Mouse (Mus musculus): Measurements from ENCODE around the gene Klk8. TPM values are rescaled to one million over a fixed set of nuclear protein-coding genes. Genes with fewer than 3 reads are reported as not detected.

Klk8 gene
- polyA plus RNA-seq, 1 experiment from 2014 or later: 13.4 TPM

- Histone ChIP-seq H3K9me3 (no peaks in the 10 kb centered on the region), H3K36me3 (no peaks in the 10 kb centered on the region), H3K27me3 (peaks cover 3% of the 10 kb centered on the region; the same call in 1 of the 2 replicates), H3K27ac (no peak overlapping the region), H3K9ac (replicated peaks) (no peak overlapping the region), H3K4me3 (replicated peaks) (no peak overlapping the region), H3K4me1 (replicated peaks) (no peaks in the 10 kb centered on the region), H3K4me2 (no peak overlapping the region)
- ATAC-seq (ENCODE audit: insufficient number of reproducible peaks, insufficient read depth, low FRiP score, low TSS enrichment, low read depth): no peak
- 79% methylated on average over 5 of the region's 5 CpGs for WGBS
These were observed 20.9 kb upstream of the Klk8 start for GRCm38 (mm10) chr7:43776506-43776905.

GRCm38 (mm10) chr7:43777423-43777822, 20.0 kb upstream of the Klk8 start:
- no peaks in the 10 kb centered on the region for H3K9me3 ChIP-seq
- no peak overlapping the region for H3K4me2 ChIP-seq
- H3K4me1 ChIP-seq (replicated peaks): no peaks in the 10 kb centered on the region
- no peak overlapping the region for H3K4me3 ChIP-seq (replicated peaks)
- no peaks in the 10 kb centered on the region for H3K36me3 ChIP-seq
- H3K27ac ChIP-seq: no peak overlapping the region
- H3K9ac ChIP-seq (replicated peaks): no peak overlapping the region
- no peak for ATAC-seq (ENCODE audit: insufficient number of reproducible peaks, insufficient read depth, low FRiP score, low TSS enrichment, low read depth)
- H3K27me3 ChIP-seq: peaks cover 6% of the 10 kb centered on the region; the same call in 1 of the 2 replicates
- WGBS: 90% methylated on average over 12 of the region's 12 CpGs

- Histone ChIP-seq H3K4me2 (no peak overlapping the region), H3K27me3 (peaks cover 14% of the 10 kb centered on the region), H3K27ac (no peak overlapping the region), H3K4me1 (replicated peaks) (peaks cover 5% of the 10 kb centered on the region; the same call in 1 of the 2 replicates), H3K9ac (replicated peaks) (no peak overlapping the region), H3K9me3 (no peaks in the 10 kb centered on the region), H3K36me3 (no peaks in the 10 kb centered on the region), H3K4me3 (replicated peaks) (no peak overlapping the region)
- WGBS: 90% methylated on average over 10 of the region's 10 CpGs
- no peak for ATAC-seq (ENCODE audit: insufficient number of reproducible peaks, insufficient read depth, low FRiP score, low TSS enrichment, low read depth)
These were observed 19.0 kb upstream of the Klk8 start for GRCm38 (mm10) chr7:43778176-43778970.

GRCm38 (mm10) chr7:43780241-43780640, 17.1 kb upstream of the Klk8 start:
- peaks cover 5% of the 10 kb centered on the region; the same call in 1 of the 2 replicates for H3K4me1 ChIP-seq (replicated peaks)
- no peak overlapping the region for H3K4me2 ChIP-seq
- ATAC-seq (ENCODE audit: insufficient number of reproducible peaks, insufficient read depth, low FRiP score, low TSS enrichment, low read depth): no peak
- H3K36me3 ChIP-seq: no peaks in the 10 kb centered on the region
- WGBS: 60% methylated on average over 6 of the region's 6 CpGs
- no peak overlapping the region for H3K9ac ChIP-seq (replicated peaks)
- no peak overlapping the region for H3K27ac ChIP-seq
- no peaks in the 10 kb centered on the region for H3K9me3 ChIP-seq
- H3K27me3 ChIP-seq: peaks cover 28% of the 10 kb centered on the region
- no peak overlapping the region for H3K4me3 ChIP-seq (replicated peaks)

- Histone ChIP-seq H3K4me1 (replicated peaks) (peaks cover 5% of the 10 kb centered on the region; the same call in 1 of the 2 replicates), H3K36me3 (no peaks in the 10 kb centered on the region), H3K27ac (no peak within 1 kb of the TSS), H3K4me3 (replicated peaks) (no peak within 1 kb of the TSS), H3K9ac (replicated peaks) (no peak within 1 kb of the TSS), H3K9me3 (no peaks in the 10 kb centered on the region), H3K27me3 (peaks cover 28% of the 10 kb centered on the region), H3K4me2 (no peak within 1 kb of the TSS)
- 43% methylated on average over 5 of the region's 5 CpGs for WGBS
- no peak for ATAC-seq (ENCODE audit: insufficient number of reproducible peaks, insufficient read depth, low FRiP score, low TSS enrichment, low read depth)
These were observed 16.6 kb upstream of the Klk8 start, which contains the start of gene Klk10 for GRCm38 (mm10) chr7:43780746-43781145. Gene Klk10, plus strand, starts transcription at chr7:43781035.

GRCm38 (mm10) chr7:43781541-43781940, 15.8 kb upstream of the Klk8 start:
- no peak overlapping the region for H3K4me2 ChIP-seq
- H3K36me3 ChIP-seq: no peaks in the 10 kb centered on the region
- H3K4me3 ChIP-seq (replicated peaks): no peak overlapping the region
- 87% methylated on average over 11 of the region's 11 CpGs for WGBS
- no peaks in the 10 kb centered on the region for H3K9me3 ChIP-seq
- H3K4me1 ChIP-seq (replicated peaks): peaks cover 5% of the 10 kb centered on the region; the same call in 1 of the 2 replicates
- no peak overlapping the region for H3K9ac ChIP-seq (replicated peaks)
- ATAC-seq (ENCODE audit: insufficient number of reproducible peaks, insufficient read depth, low FRiP score, low TSS enrichment, low read depth): no peak
- peaks cover 28% of the 10 kb centered on the region for H3K27me3 ChIP-seq
- no peak overlapping the region for H3K27ac ChIP-seq

GRCm38 (mm10) chr7:43782275-43783265, 14.8 kb upstream of the Klk8 start:
- Histone ChIP-seq H3K27me3 (peaks cover 28% of the 10 kb centered on the region), H3K4me1 (replicated peaks) (peaks cover 5% of the 10 kb centered on the region; the same call in 1 of the 2 replicates), H3K27ac (no peak overlapping the region), H3K4me2 (peak overlapping the region; percentile 59), H3K9me3 (no peaks in the 10 kb centered on the region), H3K9ac (replicated peaks) (0 out of 2 replicates have a peak overlapping the region, but pooled peaks have one; percentile 40), H3K36me3 (no peaks in the 10 kb centered on the region), H3K4me3 (replicated peaks) (peak overlapping the region; percentile 26)
- WGBS: 8% methylated on average over 36 of the region's 36 CpGs
- peak; percentile 81; the same call in 1 of the 2 replicates for ATAC-seq (ENCODE audit: insufficient number of reproducible peaks, insufficient read depth, low FRiP score, low TSS enrichment, low read depth)

GRCm38 (mm10) chr7:43785286-43785685, 12.1 kb upstream of the Klk8 start:
- H3K27ac ChIP-seq: no peak overlapping the region
- H3K4me1 ChIP-seq (replicated peaks): peaks cover 5% of the 10 kb centered on the region; the same call in 1 of the 2 replicates
- H3K9me3 ChIP-seq: no peaks in the 10 kb centered on the region
- H3K27me3 ChIP-seq: peaks cover 28% of the 10 kb centered on the region
- 75% methylated on average over 1 of the region's 1 CpGs for WGBS
- H3K9ac ChIP-seq (replicated peaks): no peak overlapping the region
- no peak for ATAC-seq (ENCODE audit: insufficient number of reproducible peaks, insufficient read depth, low FRiP score, low TSS enrichment, low read depth)
- no peaks in the 10 kb centered on the region for H3K36me3 ChIP-seq
- H3K4me3 ChIP-seq (replicated peaks): no peak overlapping the region
- H3K4me2 ChIP-seq: no peak overlapping the region

GRCm38 (mm10) chr7:43788096-43788495, 9.3 kb upstream of the Klk8 start:
- no peak overlapping the region for H3K4me3 ChIP-seq (replicated peaks)
- WGBS: 81% methylated on average over 3 of the region's 3 CpGs
- no peaks in the 10 kb centered on the region for H3K36me3 ChIP-seq
- no peak overlapping the region for H3K4me2 ChIP-seq
- no peaks in the 10 kb centered on the region for H3K9me3 ChIP-seq
- no peak for ATAC-seq (ENCODE audit: insufficient number of reproducible peaks, insufficient read depth, low FRiP score, low TSS enrichment, low read depth)
- no peaks in the 10 kb centered on the region for H3K4me1 ChIP-seq (replicated peaks)
- no peak overlapping the region for H3K9ac ChIP-seq (replicated peaks)
- H3K27me3 ChIP-seq: peaks cover 16% of the 10 kb centered on the region
- no peak overlapping the region for H3K27ac ChIP-seq

GRCm38 (mm10) chr7:43789295-43789694, 8.1 kb upstream of the Klk8 start:
- no peak overlapping the region for H3K4me3 ChIP-seq (replicated peaks)
- H3K9me3 ChIP-seq: no peaks in the 10 kb centered on the region
- WGBS: 70% methylated on average over 2 of the region's 2 CpGs
- no peak overlapping the region for H3K4me2 ChIP-seq
- no peak overlapping the region for H3K9ac ChIP-seq (replicated peaks)
- peaks cover 14% of the 10 kb centered on the region for H3K27me3 ChIP-seq
- H3K4me1 ChIP-seq (replicated peaks): no peaks in the 10 kb centered on the region
- H3K27ac ChIP-seq: no peak overlapping the region
- ATAC-seq (ENCODE audit: insufficient number of reproducible peaks, insufficient read depth, low FRiP score, low TSS enrichment, low read depth): no peak
- H3K36me3 ChIP-seq: no peaks in the 10 kb centered on the region

GRCm38 (mm10) chr7:43791591-43791990, 5.8 kb upstream of the Klk8 start, which contains the start of gene Klk9:
Gene Klk9, plus strand, starts transcription at chr7:43791891.
- WGBS: 73% methylated on average over 7 of the region's 7 CpGs
- Histone ChIP-seq H3K4me3 (replicated peaks) (no peak within 1 kb of the TSS), H3K4me2 (no peak within 1 kb of the TSS), H3K36me3 (no peaks in the 10 kb centered on the region), H3K9me3 (no peaks in the 10 kb centered on the region), H3K4me1 (replicated peaks) (peaks cover 2% of the 10 kb centered on the region; the same call in 1 of the 2 replicates), H3K27ac (no peak within 1 kb of the TSS), H3K27me3 (peaks cover 33% of the 10 kb centered on the region), H3K9ac (replicated peaks) (no peak within 1 kb of the TSS)
- ATAC-seq (ENCODE audit: insufficient number of reproducible peaks, insufficient read depth, low FRiP score, low TSS enrichment, low read depth): no peak

Measured in limb, embryonic 12.5 days (tissue).